Mouse (Mus musculus) retina, postnatal 7 days (tissue): ENCODE data around the gene Nuak2.
"Not testable (repeated sequence)": the region's sequence is repeated elsewhere in the genome, so short reads cannot be mapped to it uniquely, and the experiment has no call there.

Experiments used
- DNase-seq: peaks from one replicate; pipeline ENCODE4 v3.0.0-alpha.2; 2012; ENCODE audit warnings: low read depth, low spot score

Nuak2 gene

GRCm38 (mm10) chr1:132315889-132316624 lies at the start of gene Nuak2:
TSS of gene Nuak2 (plus strand) at chr1:132316126.
- DNase-seq = no peak

GRCm38 (mm10) chr1:132266791-132267557 lies 49.0 kb upstream of the Nuak2 start:
- DNase-seq = no peak

DNA sequence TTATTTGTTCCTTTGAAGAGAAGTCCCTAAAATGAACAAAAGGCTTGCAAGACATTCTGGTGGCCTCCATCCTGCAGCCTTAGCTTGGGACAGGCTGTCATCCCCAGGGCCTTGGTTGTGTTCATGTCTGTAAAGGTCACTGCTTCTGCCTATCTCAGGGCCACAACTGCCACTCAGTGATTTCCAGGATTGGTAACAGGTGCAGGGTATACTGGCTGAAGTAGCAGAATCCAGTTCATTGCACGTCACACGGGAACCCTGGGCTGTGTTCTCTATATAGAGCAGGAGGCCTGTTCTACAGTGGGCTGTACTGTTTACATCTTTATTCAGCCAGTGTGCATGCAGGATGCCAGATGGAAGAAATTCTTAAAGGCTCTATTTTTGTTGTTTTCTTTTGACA lies 48.0 kb upstream of the Nuak2 start:
- no peak for DNase-seq

- DNase-seq = no peak
Observed at GRCm38 (mm10) chr1:132268418-132269060, 47.4 kb upstream of the Nuak2 start.

- no peak for DNase-seq
Observed at GRCm38 (mm10) chr1:132271237-132271636, 44.7 kb upstream of the Nuak2 start.

DNA sequence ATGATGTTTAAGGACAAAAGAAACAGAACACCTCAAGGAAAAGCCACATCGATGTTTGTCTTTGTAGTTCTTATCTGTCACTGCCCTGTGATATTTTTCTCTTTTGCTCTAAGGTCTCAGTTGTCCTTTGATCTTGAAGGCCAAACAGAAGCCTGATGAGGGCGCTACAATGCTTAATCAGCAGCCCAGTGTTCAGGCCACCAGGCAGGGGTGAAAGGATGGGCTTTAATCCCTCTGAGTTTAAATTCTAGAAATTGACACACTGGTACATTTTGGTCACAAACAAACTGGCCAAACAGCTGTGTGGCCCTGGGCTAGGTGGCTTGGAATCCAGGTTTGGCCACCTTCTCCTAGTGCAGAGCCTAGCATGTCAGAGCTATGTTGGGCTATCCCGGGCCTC lies 39.2 kb upstream of the Nuak2 start:
- no peak for DNase-seq

GRCm38 (mm10) chr1:132277124-132277523 lies 38.8 kb upstream of the Nuak2 start:
- no peak for DNase-seq

GRCm38 (mm10) chr1:132280636-132281035 lies 35.3 kb upstream of the Nuak2 start:
- DNase-seq = not testable (repeated sequence)

GRCm38 (mm10) chr1:132281523-132282176 lies 34.3 kb upstream of the Nuak2 start:
- no peak for DNase-seq

- DNase-seq = no peak
Observed at GRCm38 (mm10) chr1:132282177-132282536, 33.8 kb upstream of the Nuak2 start.

- DNase-seq = no peak
Observed at GRCm38 (mm10) chr1:132283018-132283417, 32.9 kb upstream of the Nuak2 start.

- no peak for DNase-seq
Observed at GRCm38 (mm10) chr1:132286735-132287134, 29.2 kb upstream of the Nuak2 start.

DNA sequence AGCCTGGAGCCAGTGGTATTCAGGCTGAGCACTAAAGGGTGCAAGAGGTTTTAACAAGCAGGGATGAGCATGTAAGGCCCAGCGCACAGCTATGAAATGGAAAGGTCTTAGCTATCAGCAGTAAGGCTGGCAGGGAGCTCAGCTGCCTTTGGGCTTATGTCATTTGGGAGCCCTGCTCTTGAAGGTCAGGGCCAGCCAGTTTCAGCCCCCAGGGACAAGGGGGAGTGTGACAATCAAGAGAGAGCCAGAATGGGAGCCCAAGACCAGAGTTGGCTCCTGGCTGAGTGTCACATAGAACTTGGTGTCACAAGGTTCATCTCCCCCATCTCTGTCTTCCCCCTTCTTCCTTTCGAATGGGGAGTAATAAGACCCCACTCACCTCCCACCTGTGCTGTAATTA lies 28.5 kb upstream of the Nuak2 start:
- no peak for DNase-seq

DNA sequence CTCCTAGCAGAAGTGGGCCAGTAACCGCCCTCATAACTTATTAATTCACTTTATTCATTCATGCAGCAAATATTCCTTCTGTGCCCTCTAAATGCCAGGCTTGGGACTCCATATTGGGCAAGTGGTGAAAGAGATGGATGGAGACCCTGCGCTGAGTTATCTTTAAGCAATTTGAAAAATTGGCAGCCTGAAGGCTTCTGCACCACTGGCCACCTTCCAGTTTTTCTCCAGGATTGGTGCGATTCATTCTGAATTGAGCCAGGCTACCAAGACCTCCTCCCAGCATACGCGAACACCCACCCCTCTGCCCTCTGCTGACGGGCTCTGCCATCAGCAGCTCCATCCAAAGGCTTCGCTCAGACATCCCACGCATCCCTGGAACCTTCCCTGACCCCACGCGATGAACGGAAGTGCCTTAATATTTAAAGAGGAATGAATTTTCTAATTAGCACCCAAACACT lies 27.9 kb upstream of the Nuak2 start:
- DNase-seq = no peak

DNA sequence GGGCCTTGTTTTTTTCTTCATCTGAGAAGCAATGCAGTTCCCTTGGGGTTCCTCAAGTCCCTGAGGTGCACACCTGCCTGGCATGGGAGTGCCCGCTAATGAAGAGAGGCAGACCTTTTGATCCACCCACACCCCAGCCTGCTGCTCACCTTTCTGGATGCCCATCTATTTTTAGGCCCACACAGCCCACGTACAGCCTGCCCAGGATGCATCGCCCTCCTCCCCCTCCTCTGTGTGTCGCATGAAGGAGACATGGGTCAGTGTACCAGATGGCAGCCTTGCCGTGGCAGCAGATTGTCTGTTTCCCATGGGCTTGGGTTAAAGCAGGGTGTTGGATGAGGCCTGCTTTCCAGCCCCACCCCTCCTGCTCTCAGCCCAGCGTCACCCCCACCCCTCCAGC lies 26.0 kb upstream of the Nuak2 start:
- DNase-seq = no peak

DNA sequence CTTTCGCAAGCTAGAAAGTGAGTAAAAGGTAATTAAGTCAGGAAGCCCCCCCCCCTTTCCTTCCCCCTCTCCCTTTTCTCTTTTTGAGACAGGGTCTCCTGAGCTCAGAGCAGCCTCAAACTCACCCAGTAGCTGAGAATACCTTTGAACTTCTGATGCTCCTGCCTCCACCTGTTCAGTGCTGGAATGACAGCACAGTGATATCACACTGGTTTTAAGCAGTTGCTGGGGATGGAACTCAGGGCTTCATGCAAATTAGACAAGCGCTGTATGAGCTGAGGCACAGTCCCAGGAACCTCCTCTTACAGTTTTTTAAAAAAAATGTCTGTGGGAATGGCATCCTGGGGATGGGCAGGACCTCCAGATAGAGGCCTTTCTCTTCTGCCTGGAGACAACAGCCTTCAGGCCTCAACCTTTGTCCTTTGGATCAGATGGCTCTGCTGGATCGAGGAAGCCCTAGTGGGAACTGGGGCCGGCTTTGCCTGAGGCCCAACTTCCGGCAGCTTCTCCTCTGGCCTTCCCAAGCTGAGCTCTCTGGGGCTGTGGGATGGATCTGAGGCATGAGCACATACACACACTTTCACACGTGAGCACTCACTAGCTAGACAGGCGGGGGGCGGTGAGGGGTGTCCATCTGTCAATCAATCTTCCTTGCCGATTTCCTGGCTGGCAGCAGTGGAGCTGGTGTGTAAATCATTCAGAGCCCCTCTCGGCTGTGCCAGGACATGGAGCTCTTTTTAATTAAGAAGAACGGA lies 24.8 kb upstream of the Nuak2 start:
- no peak for DNase-seq

GRCm38 (mm10) chr1:132291706-132292105 lies 24.2 kb upstream of the Nuak2 start:
- DNase-seq = no peak

- DNase-seq = peak; percentile 83
Observed at GRCm38 (mm10) chr1:132292318-132293129, 23.4 kb upstream of the Nuak2 start.

- DNase-seq = no peak
Observed at GRCm38 (mm10) chr1:132295506-132295905, 20.4 kb upstream of the Nuak2 start.

- no peak for DNase-seq
Observed at GRCm38 (mm10) chr1:132296051-132296450, 19.9 kb upstream of the Nuak2 start.
